Mouse (Mus musculus) regulatory T cell (primary cell): ENCODE results near the gene Ppia.
"Not testable (repeated sequence)": the region's sequence is repeated elsewhere in the genome, so short reads cannot be mapped to it uniquely, and the experiment has no call there.

Experiments used
- in situ Hi-C: fragments of 300-600 bp; cut with MboI, MseI; formaldehyde crosslinking; loops from one replicate; pipeline ENCODE4 v1.15.1; 2025; ENCODE audit warnings: high pct_unique_total_duplicates

The Ppia gene

DNA sequence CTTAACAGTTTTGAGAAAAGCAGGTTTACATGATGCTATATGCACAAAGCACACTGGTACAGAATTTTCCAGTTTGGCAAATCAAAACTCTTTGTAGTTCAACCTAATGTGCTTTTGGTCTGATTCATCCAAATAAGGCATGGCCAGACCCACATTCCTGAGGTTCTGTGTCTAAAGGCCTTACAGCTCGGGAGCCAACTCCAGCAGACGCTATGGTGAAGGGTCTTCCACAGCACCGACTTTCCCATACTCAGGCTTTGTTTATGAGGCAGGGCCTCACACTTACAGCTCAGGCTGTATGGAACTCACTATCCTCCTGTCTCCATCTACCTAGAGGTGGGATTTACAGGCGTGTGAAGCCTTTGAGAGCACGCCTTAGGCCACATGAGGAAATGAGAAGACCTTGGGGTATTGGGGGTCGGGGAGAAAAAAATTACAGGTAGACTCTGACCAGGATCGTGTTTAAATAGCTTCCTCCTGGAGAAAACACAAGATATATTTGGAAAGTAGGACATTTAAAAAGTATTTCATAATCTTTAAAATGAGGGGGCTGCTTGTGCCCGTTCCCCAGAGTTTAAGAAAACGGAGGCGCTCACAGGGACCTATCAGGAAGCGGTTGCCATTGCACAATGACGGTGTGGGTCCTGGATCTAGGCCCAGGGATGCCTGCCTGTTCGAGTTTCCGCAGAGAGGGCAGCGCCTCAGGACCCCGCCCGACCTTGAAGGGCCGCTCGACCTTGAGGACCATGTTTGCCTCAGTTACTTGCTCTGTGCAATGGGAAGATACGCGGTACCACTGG is at the start of gene Ppia:
TSS of gene Ppia (plus strand) at position 693 of the 800 bp plus-strand sequence.
- in situ Hi-C loops: no loop called here

DNA sequence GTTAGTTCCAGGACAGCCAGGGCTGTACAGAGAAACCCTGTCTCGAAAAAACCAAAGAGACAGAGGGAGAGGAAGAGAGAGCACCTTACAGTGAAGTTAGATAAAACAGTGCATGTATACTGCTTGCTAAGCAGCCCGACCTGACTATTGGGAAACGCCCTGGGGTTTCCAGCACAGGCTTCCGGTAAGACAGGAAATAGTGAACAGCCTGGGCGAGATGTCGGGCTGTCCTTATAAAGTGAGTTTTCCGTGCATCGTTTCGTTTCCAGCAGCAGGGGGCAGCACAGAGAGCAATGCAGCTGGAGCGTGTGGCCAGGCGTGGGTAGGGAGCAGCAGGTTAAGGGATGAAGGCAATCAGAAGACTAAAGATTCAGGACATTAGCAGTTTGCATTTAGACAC is 49.4 kb upstream of the Ppia start:
- in situ Hi-C loops: no loop called here

DNA sequence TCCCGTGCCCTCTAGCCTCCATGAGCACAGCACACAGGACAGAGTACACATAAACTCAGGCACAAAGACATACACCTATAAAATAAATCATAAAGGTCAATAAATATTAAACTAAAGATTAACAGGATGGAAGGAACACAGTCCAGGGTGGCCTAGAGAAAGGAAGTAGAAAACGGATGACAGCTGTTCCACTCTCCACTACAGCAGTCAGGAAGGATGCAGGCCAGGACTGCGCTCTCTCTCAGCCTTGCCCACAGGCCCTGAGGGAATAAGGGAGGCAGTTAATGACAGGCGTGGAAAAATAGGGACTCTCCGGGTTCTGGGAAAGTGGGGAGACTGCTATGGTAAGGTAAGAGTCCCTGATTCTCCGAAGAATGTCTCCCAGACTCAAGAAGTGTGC is 48.8 kb upstream of the Ppia start:
- in situ Hi-C loops: no loop called here

DNA sequence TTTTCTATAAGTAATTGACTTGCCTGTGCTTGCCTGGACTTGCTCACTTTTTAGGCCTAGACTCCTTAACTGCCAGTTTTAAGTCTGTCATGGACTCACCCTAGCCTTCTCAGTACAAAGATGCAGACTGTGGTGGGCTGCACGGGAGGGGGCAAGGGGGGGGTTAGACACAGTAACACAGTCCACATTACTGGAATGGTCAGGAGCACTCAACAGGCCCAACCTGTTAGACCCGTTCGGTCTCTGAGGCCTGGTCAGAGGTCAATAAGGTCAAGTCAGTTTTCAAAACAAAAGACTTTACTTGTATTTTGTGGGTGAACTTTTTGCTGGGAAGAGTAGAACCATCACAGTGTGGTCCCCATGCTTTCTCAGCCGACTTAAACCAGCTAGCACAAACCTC is 48.1 kb upstream of the Ppia start:
- in situ Hi-C loops: no loop called here

DNA sequence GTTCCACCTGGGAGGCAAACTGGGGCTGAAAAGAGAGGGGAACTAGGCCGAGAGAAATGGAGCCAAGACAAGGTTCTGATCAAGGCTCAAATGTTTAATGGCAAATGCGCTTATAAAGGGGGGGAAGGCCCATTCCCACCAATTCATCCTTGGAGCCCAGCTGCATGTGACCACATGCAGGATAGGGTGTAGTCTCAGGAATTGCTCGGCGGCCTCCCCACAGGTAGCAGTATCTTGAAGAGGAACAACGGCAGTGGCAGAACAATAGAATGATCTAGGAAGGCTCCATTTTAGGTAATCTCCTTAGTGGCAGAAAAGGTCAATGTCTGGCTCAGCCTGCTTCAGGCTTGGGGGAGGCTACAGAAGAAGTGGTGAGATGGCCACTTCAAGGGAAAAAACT is 47.3 kb upstream of the Ppia start:
- in situ Hi-C loops: not testable (repeated sequence)

DNA sequence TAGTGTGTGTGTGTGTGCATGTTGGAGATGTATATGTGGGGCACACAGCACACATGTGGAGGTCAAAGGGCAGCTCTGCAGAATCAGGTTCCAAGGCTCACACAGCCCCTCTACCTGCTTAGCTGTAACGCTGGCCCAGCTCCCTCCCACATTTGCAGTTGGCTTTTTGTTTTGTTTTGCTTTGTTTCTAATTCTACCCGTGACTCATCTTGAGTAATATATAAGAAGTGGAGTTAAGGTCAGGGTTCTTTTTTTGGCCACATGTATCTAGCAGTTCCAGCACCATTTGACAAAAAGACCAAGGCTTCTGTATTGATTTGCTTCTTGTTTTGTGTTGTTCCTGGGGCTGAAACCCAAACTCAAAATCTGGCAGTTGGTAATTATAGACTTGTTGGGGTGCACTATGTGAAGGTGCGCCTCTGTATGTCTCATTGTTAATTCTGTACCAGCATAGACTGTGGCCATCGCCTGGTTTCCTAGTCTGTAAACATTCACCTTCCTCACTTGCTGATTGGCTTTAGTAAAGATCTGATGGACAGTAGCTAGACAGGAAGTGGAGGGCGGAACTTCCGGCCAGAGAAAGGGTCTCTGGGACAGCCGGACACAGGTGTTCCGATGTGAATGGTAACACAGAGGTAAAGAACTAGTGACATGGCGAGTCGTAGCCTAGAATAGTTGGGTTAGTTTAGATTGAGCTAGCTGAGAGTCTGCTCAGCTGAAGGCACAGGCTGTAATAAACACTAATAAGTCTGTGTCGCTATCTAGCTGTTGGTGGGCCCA is 43.7 kb upstream of the Ppia start:
- in situ Hi-C loops: no loop called here

DNA sequence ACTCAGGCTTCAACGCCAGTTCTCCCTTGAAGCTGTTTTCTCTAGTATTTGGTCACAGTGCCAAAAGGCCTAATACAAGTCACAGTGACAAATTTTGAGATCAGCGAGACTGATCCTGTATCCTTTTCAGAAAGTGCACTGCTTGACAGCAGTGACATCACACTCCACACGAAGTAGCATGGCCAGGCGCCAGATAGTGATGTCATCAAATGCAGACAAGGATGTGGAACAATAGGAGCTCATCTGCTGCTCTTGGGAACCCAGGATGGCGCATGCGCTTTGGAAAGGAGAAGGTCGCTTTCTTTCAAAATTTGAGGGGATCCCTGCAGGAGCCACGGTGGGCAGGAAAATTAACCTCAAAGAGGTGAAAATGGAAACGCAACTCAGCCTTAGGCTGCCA is 42.5 kb upstream of the Ppia start:
- in situ Hi-C loops: no loop called here

DNA sequence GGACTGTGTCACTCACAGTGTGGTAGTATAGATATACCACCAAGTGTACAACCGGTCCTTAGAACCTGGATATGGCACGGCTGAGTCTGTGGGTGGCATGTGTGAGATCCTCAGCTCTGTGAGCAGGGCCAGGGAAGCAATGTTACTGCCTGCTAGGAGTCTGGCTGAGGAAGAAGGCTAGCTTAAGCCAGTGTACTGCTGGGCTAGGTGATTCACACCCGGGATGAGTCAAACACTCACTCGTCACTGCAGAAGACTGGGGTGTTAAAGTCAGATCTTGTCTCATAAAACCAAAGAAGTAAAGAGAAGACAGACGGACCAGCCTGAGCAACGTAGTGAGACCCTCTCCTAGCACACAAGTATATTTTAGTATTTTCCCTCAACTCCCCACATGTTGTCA is 34.3 kb upstream of the Ppia start:
- in situ Hi-C loops: no loop called here

DNA sequence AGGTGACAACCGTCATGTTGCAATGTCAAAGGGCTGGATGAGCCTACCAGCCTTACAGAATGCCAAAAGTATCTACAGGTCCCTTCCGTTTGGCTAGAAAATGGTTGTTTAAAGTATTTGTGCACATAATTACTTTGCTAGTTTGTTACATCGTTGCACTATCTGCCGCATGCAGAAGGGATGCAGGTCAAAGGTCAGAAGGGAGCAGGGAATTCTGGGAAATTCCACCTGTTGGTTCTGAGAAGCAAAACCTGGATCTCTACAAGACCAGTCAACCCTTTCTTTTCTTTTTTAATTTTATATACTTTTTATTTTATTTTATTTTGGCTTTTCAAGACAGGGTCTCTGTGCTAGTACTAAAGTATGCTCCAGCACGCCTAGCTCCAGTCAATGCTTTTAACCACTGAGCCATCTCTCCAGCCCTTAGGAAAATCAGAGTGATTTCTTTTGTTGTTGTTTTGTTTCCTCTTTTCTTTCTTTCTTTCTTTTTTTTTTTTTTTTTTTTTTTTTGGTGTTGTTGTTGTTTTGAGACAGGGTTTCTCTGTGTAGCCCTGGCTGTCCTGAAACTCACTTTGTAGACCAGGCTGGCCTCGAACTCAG is 27.0 kb upstream of the Ppia start:
- in situ Hi-C loops: no loop called here

DNA sequence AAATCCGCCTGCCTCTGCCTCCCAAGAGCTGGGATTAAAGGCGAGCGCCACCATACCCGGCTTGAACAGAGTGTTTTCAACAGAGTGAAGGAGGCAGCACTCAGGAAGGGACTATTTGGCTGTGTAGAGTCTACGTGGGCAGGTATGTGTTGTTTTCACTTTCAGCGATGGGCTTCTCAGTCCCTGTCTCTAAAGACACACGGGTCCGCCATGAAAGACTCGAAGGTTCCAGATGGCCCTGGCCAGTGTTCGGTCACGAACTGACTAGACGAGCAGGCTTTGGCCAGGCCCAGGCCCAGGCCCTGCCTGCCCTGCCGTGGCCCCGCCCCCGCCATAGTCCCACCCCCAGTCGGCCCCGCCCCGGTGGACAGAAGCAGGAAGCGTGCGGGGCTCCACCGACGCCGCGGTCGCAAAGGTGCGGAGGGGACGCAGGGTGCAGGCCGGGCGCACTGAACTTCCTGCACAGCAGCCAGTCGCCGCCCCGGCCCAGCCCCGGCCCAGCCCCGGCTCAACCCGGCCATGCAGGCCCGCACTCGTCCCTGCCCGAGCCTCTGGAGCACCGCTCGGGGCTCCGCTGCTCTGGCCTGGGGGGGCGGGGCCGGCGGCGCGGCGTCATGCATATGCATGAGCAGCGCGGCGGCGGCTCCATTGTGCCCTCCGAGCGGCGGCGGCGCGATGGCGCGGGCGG is 26.4 kb upstream of the Ppia start, which contains the start of gene Zmiz2:
TSS of gene Zmiz2 (plus strand) at position 349 of the 688 bp plus-strand sequence.
- in situ Hi-C loops: no loop called here

DNA sequence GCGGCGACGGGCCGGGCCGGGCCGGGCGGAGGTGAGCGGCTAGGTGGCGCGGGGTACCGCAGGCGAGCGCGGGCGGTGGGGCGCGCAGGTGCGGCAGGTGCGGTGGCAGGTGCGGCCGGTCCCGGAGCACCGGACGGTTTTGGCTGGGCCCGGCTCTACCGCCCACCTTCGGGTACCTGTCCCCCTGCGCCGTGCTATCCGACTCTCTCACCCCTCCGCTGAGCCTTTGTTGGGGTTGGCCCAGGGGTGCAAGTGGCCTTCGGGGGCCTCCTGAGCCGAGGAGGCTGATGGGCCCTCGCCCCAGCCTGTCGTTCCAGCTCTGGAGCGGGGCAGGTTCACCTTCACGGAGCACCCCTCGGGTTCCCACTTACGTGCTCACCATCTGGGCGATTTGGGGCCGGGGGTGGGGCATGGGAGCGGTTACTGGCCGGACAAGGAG is 25.7 kb upstream of the Ppia start:
- in situ Hi-C loops: no loop called here

DNA sequence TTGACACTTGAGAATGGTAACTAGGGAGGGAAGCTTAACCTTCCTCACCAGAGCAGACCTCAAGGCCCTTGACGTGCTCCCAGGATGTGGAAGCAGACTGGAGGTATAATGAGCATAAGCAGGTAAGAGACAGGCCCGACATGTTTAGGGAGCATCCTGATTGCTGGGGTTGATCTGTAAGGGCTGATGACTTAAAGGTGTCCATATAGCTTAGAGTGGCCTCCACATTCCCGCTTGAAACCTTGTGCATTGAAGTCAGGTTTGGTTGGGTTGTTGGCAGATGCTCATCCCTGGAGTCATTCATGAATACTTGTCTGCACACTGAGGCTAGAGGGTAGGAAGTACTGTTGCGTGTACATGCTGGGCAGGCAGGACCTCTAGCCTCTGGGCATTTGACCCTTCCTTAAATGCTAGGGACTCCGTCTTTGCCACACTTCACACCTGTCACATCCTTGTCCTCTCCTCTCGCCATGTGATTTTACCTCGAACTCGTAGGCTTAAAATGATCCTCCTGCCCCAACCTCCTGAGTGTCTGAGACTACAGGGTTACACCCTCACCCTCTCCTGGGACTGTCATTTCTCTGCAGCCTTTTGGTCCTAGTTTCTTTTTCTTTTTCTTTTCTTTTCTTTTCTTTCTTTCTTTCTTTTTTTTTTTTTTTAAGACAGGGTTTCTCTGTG is 24.7 kb upstream of the Ppia start:
- in situ Hi-C loops: no loop called here

DNA sequence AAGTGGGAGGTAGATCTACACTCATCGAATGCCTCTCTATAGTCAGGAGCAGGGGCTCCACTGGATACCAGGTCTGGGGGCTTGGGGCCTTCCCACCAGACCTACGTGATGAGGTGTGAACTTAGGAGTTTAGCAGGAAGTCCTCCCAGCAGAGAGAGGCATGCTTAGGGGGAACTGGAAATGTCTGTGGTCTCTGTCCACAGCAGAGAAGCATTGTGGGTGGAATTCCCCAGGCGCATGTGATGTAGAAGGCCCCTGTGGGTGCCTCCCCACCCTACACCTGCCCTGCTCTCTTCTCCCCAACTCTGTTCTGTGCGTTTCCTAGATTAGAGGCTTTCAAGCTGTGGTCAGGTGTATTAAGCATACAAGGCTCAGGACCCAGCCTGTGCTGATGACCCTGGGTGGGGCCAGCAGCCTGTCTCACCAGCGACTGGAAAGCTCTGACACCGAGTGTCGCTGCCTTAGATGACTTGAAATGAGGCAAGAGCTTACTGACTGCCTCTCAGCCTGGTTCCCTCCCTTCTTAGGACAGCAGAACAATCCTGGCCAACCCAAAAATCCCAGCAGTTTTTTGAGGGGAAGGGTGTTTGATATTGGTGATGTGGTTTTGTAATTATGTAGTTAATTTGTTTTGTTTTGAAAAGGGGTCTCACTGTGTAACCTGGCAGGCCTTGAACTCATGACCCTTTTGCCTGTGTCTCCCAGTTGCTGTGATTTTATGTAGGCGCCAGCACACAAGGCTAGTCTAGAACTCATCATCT is 23.5 kb upstream of the Ppia start:
- in situ Hi-C loops: no loop called here

DNA sequence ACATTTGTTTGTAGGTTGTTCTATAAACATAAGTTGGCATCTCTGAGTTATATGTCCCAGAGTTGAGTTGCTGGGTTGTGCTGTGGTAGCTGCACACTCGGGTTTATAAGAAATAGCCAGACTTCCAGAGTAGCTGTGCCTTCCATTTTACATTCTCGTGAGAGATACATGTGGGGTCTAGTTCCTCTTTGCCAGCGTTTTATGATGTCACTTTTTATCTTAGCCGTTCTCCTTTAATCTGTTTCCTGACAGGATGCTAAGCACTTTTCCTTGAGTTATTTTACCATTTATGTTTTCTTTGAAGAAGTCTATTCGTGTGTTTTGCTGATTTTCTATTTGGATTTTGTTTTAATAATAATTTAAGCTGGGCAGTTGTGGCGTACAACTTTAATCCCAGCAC is 22.4 kb upstream of the Ppia start:
- in situ Hi-C loops: no loop called here

DNA sequence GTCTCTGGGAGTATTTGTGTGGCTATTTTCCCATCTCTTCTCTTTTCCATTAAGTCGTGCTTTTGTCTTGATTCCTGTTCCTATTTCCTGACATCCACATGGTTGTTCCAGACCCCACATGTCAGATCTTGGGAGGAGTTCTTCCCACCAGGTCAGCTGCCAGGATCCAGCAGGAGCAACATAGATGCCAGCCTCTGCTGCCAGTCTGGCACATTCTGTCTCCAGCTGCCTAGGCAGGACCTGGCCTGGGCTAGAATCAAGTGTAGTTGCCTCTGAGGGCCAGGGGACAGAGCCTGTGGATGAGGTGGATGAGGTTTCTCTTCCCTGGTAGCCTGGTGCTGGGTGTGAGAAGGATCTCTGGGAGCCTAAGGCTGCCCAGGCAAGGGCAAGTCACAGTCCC is 21.4 kb upstream of the Ppia start:
- in situ Hi-C loops: no loop called here

DNA sequence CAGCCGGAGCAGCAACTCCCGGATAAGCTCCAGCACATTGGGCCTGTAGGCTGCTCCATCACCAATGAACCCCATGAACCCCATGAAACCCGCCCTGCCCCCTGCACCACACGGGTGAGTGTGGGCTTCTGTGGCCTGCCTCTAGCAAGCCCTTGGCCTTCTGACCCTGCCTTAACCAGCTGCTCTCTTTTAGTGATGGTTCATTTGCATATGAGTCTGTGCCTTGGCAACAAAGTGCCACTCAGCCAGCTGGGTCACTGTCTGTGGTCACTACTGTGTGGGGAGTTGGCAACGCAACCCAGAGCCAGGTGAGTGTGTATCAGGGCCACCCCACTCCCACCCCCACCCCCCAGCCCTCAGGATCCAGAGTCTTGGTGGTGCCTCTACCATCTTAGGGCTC is 19.7 kb upstream of the Ppia start:
- in situ Hi-C loops: no loop called here

DNA sequence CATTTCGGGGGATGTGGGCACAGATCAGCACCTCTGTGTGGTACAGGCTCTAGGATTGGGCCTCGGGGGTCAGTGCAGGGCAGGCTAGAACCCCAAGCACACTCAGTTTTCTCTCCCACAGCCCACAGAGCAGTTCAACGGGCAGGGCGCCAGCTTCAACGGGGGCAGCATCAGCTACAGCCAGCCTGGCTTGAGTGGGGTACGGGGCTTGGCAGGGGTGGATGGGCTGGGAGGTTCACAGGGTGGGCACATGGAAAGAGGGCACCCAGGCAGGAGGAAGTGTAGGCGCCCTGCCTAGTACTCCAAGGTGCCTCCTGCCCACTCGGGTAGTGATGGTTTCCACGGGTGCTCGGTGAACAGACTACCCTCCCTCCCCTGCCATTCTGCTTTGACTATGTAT is 17.1 kb upstream of the Ppia start:
- in situ Hi-C loops: no loop called here

DNA sequence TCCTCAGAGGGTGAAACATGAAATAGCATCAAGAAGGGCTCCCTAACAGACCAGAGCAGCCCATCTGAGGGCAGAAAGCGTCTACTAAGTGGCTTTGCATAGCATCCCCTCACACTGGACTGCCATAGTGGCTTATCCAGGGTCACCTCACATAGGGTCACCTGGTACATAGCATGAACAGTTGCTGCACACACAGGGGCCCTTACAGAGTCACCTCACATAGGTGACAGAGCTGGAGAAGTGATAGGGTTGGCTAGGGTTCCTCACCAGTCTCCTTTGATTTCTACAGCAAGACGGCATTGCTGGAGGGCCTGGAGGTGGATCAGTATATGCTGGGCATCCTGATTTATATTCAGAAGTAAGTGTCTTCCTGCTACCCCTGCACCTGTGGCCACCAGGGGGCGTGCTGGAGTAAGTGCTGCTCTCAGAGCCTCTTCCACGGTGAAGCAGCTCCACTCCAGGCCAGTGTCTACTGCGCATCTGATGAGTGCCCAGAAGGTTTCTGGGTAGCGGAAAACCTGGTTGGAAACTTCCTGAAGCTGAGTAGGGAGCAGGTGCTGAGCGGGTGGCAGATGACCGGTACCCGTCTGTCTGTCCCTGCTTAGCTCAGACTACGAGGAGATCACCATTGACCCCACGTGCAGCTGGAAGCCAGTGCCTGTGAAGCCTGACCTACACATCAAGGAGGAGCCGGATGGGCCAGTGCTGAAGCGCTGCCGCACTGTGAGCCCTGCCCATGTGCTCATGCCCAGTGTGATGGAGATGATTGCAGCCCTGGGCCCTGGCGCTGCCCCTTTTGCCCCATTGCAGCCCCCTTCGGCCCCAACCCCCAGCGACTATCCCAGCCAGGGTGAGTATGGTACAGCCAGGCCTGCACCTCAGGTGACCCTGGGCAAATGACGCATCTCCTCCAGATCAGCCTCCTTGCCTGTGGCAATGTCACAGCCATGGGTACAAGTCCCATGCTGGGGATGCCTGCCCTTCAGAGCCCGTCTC is 12.4 kb upstream of the Ppia start:
- in situ Hi-C loops: no loop called here

DNA sequence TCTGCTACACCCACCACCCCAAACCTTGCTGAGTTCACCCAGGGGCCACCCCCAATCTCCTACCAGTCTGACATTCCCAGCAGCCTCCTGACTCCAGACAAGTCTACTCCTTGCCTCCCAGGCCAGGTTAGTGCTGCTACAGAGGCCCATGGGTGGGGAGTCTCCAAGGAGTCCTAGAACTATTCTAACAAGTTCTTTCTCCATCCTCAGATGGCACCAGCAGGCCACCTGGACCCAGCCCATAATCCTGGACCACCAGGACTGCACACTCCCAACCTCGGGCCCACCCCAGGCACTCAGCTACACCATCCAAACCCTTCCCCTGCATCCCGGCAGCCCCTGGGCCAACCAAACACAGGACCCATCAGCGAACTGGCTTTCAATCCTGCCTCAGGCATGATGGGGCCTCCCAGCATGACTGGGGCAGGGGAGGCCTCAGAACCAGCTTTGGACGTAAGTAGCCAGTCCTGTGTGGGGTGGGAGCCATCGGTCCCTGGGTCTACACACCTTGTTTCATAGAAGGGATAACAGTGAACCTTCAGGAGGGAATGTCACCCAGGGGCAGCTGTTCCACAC is 11.3 kb upstream of the Ppia start:
- in situ Hi-C loops: no loop called here
